ENCODE assay signal across 8 mouse cellular contexts in genomic region chr2:166353447-166354111, GRCm38 (mm10).
DNase-seq lines count a peak whose midpoint lies in the region; ATAC-seq lines count a peak whose summit lies in the region.

No protein-coding gene starts in this region.

- peak; percentile 88 for DNase-seq in 416B (ENCODE audit: low read depth)
- peak; percentile 46 for DNase-seq in adrenal gland, postnatal 25 days
- no peak for DNase-seq in heart, embryonic 10.5 days (ENCODE audit: low spot score)
- peak; percentile 32 for DNase-seq in neural tube, embryonic 10.5 days (ENCODE audit: extremely low spot score, low spot score)
- DNase-seq in layer of hippocampus, adult 9-11 months: no peak
- no peak for DNase-seq in thymus, adult 18-20 months

- WGBS in heart, embryonic 10.5 days: 69% methylated on average over 12 of the region's 12 CpGs
- WGBS in kidney, embryonic 16.5 days: 49% methylated on average over 12 of the region's 12 CpGs

- ATAC-seq in kidney, embryonic 16.5 days (ENCODE audit: low FRiP score, low TSS enrichment): no peak
- no peak for ATAC-seq in cerebellum, adult (ENCODE audit: insufficient number of reproducible peaks, low FRiP score, low TSS enrichment)

- H3K4me2 ChIP-seq in kidney, embryonic 16.5 days (replicated peaks; ENCODE audit: low read depth, low read length): no peak overlapping the region

- H3K36me3 ChIP-seq in heart, embryonic 10.5 days: no peaks in the 10 kb centered on the region
- H3K36me3 ChIP-seq in kidney, embryonic 16.5 days (ENCODE audit: insufficient read depth, low read length): no peaks in the 10 kb centered on the region

- H3K9ac ChIP-seq in kidney, embryonic 16.5 days (replicated peaks; ENCODE audit: low read length): no peak overlapping the region

- H3K4me1 ChIP-seq in heart, embryonic 10.5 days: peaks cover 51% of the 10 kb centered on the region
- peaks cover 40% of the 10 kb centered on the region for H3K4me1 ChIP-seq in kidney, embryonic 16.5 days (ENCODE audit: insufficient read depth, low read length)

- H3K4me3 ChIP-seq in heart, embryonic 10.5 days: no peak overlapping the region
- H3K4me3 ChIP-seq in kidney, embryonic 16.5 days (ENCODE audit: low read length): no peak overlapping the region

- H3K9me3 ChIP-seq in heart, embryonic 10.5 days: no peaks in the 10 kb centered on the region
- no peaks in the 10 kb centered on the region for H3K9me3 ChIP-seq in kidney, embryonic 16.5 days (ENCODE audit: low read length)

- H3K27me3 ChIP-seq in heart, embryonic 10.5 days (ENCODE audit: insufficient read depth, poor library complexity, severe bottlenecking): peaks cover 7% of the 10 kb centered on the region; the same call in 1 of the 2 replicates
- peaks cover 14% of the 10 kb centered on the region for H3K27me3 ChIP-seq in kidney, embryonic 16.5 days (ENCODE audit: insufficient read depth, low read length)

- peak overlapping the region; percentile 78 for H3K27ac ChIP-seq in heart, embryonic 10.5 days
- peak overlapping the region; percentile 16; the same call in 1 of the 2 replicates for H3K27ac ChIP-seq in kidney, embryonic 16.5 days (ENCODE audit: low read length)

Comparison
In these comparisons a context has a peak if more than half of its experiments do, and no peak if none do; other contexts are left out.
1. DNase-seq: peak in 416B (single experiment), adrenal gland, postnatal 25 days (single experiment) and neural tube, embryonic 10.5 days (single experiment); none in heart, embryonic 10.5 days (single experiment), layer of hippocampus, adult 9-11 months (single experiment) and thymus, adult 18-20 months (0 of 2).